Mouse (Mus musculus) mouse embryonic stem cell (cell line): ENCODE results near the gene Hoxd10.

Experiments
- in situ Hi-C, 2 experiments: fragments of 300-500 bp; cut with MboI; formaldehyde crosslinking; loops; 1 replicate in 1 of 2; 3 replicates in 1 of 2; pipeline ENCODE4 v1.14.3; 2019 to 2020; ENCODE audit warnings: low sequenced_read_pairs in 2 of 2, low pct_unique_long_range_greater_than_20kb in 1 of 2, mixed read lengths in 1 of 2; ENCODE audit not compliant: unreplicated experiment in 1 of 2

The Hoxd10 gene

GRCm38 (mm10) chr2:74741252-74741978 is 49.7 kb downstream of the Hoxd10 start:
- in situ Hi-C loops: no loop called here

- in situ Hi-C loops: no loop called here
These were observed 50.2 kb downstream of the Hoxd10 start for GRCm38 (mm10) chr2:74741979-74742277.
